Mouse (Mus musculus) right cerebral cortex, postnatal 25 days (tissue): ENCODE measurements at regions not wholly inside any gene's neighbourhood (a gene's known extent, or its start where the extent isn't known, plus 50 kb on each side); places are given as distances from the start of the nearest gene placed in this dataset.
A peak's percentile ranks its signal among the peaks of the same experiment; 100 is the strongest.

Source experiments
- DNase-seq: peaks from one replicate; pipeline ENCODE4 v3.0.0; 2022

DNA sequence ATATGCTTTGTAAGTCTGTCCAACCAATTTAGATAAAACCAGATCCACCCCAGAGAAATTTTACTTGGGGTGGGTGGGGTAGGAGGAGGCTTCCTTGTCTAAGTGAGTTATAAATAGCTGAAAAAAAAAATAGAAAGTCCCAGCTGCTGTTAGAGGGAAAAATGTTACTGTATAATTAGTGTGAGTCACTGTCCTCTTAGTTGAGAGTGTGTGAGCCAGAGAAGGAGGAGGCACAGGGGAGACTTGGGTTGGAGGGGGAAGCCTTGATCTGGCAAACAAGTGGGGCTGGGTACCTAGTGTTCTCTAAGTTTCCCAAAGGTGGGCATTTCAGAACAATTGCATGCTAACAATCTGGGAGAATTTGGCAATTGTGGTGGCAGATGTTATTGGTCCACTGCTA, 103.8 kb upstream of the 4930474N05Rik start:
- peak; percentile 15 for DNase-seq
